Mouse (Mus musculus) urinary bladder, adult 18-20 months (tissue): Measurements from ENCODE around the gene Slc12a1.

Source experiments
- DNase-seq, 2 experiments: peaks; one replicate each; pipeline ENCODE4 v3.0.0; 2022; ENCODE audit warnings: low spot score in 2 of 2, mixed read lengths in 2 of 2

Slc12a1 gene

DNA sequence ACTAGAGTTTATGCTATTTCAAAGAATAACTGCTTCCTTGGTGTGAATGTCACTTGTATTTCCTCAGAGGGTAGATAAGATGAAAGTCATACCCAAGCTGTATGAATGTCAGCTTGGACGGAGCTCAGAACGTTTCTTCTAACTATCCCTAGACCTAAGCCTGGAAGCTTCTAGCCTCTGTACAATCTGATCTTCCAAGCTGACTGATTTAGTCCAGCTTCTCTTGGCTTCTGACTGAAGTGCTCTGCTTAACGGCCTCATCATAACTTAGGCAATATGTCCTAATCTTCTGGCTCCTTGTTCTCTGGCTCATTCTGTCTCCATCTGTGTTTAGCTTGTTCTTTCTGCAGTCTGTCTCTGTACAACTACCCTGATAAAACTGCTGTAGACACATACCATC lies 102.3 kb downstream of the Slc12a1 start:
- DNase-seq, result no peak

- no peak for DNase-seq
Measured at GRCm38 (mm10) chr2:125255886-125256285, 103.6 kb downstream of the Slc12a1 start.

DNA sequence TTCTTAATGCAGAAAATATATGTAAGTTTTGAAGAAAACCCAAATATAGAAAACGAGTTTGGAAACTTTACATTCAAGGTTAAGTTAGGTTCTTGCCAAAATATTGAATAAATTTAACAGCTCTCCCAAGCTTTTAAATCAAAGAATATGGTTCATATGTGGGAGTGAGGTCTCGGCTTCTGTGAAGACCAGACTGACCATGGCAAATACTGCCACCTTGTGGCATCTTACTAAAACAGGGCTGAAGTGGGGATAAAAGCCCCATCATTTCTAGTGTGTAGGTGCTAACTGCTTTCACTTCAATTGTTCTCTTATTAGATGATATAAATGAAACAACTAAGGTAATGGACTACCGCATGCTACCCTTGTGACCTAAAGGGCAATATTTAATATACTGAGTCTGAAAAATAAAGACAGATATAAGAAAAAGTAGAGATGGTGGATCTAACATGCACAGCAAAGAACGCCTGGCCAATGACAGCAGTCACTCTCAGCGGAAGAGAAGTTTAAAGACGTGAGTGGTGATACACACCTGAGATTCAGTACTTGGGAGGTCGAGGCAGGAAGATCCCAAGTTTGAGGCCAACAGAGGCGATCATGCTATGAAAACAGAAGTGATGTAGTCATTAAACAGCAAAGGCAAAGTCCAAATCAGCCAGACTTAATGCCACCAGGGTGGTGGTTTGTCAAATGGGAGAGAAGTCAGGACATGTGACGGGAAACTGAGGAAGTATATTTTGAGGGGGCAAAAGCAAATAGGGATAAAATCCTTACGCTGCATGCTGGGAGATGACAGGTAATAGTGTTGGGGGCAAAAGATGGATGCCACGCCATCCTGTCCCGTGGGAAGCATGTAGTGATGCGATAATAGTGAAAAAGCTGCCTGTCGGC lies 107.2 kb downstream of the Slc12a1 start:
- no peak for DNase-seq

DNA sequence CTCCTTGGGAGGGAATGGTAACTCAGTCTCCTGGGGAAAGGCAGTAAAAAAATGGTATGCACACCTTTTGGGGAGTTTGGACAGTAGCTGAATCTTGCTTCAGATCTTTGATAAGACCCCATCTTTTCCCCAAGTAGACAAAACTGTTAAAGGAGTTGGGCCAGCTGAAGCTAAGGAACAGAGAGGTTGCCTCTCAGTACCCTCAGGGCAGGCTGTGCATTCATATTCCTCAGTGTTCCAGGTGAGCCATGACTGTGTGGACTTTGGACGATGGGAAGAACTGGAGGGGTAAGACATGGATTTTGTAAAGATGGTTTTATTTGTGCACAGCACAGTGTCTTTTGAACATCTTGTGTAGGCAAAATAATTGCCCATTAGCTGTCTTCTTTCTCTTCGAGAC lies 108.0 kb downstream of the Slc12a1 start:
- no peak for DNase-seq

DNA sequence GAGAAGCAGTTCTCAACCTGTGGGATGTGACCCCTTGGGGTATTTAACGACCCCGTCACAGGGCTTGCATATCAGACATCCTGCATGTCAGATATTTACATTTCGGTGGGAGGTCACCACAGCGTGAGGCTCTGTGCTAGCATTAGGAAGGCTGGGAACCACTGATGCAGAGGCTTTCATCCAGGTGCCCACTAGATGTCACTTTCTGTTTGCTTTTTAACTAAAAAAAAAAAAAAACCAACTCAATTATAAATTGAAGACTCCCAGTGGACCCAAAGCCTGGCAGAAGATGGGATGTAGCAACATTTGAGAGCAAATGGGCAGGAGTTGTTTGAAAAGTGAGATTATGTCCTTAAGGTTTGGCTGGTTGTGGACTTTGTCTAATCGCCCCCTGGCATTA lies 110.8 kb downstream of the Slc12a1 start:
- DNase-seq, result no peak

DNA sequence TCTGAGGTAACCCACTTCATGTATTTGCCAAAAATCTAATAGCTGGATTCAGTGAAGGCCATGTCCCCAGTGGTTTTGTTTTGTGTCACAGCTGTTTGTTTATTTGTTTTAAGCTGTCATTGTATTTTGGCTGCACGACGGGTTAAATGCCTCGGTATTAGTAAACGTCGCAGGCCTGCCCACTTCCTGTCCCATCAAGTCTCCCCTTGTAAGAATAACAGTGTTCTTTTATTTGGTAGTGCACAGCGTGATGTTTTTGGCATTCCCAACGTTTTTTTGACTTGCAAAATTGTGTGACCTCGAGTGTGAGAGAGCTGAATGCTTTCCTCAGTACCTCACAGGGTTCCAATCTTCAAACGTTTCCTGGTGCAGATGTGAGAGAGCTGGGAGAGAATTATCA lies 111.4 kb downstream of the Slc12a1 start:
- no peak for DNase-seq

GRCm38 (mm10) chr2:125268876-125269275 lies 116.6 kb downstream of the Slc12a1 start:
- no peak for DNase-seq

DNA sequence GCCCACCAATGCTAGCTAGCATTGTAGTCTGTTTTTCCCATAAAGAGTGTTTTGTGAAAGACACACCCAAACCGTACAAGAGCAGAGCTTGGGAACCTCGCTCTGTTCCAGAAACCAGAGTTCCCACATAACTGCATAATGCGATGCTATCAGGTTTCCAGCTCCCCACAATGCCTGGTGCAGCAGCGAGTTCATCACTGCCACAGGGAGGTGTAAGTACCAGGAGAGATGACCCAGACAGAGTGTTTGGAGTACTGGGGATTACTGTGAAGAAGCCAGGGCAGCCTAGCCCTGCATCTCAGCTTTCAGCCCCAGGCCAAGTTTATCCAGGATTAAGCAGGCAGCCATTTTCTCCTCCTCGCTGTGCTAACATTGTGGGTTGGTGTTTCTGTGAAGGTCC lies 123.3 kb downstream of the Slc12a1 start:
- no peak for DNase-seq

GRCm38 (mm10) chr2:125276692-125277091 lies 124.4 kb downstream of the Slc12a1 start:
- no peak for DNase-seq

GRCm38 (mm10) chr2:125278474-125278873 lies 126.2 kb downstream of the Slc12a1 start:
- peak in 1 of 2 experiments; percentile 67 for DNase-seq
